Mouse (Mus musculus) gastrocnemius, postnatal 14 days (tissue): Measurements from ENCODE around the gene Foxp4. TPM values are rescaled to one million over a fixed set of nuclear protein-coding genes. Genes with fewer than 3 reads are reported as not detected.

Experiments
- DNase-seq: peaks from one replicate; pipeline ENCODE4 v3.0.0; 2021; ENCODE audit warnings: mixed read lengths
- intact Hi-C: fragments of 180-260 bp; cut with DNase I; formaldehyde crosslinking; loops from one replicate; pipeline ENCODE4 v1.15.1; 2025; ENCODE audit warnings: low total_unique reads
- total RNA-seq, 2 experiments: library from RNA; stranded (reverse); gene quantifications; 2 replicates each; pipeline ENCODE4 v1.2.3; 2021

Gene Foxp4
- total RNA-seq, 2 experiments from 2014 or later: 7.5 to 9.2 TPM

- DNase-seq: no peak
- intact Hi-C loops: no loop called here
These were observed 14.4 kb upstream of the Foxp4 start for GRCm38 (mm10) chr17:47938839-47939238.

DNA sequence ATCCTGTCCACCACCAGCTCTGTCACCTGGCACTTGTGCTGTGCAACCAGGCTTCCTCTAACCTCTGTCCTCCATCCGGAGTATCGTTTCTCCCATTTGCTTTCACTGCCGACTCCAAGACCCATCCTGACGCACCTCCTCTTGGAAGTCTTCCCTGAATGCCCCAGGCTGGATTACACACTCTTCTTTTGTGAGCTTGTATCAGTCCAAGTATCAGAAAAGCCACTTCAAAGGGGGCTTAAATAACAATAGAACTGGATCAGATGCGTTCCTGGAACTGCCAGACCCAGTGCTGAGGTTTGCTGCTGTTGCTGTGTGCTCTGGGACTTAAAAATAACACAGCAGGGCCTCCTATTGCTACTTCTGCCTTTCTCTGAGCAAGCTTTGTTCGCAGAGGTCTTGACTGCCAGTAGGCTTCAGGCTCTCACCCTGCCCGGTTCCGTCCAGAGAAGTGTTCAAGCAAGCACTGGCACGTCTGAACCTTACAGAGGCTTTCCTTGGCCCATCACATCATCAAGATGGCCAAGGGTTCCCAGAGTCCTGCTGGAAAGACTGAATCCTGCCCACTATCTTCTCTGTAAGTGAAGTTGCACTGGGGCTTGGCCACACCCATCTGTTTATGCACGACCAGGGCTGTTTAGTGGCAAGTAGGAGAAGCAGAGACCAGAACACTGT, 13.6 kb upstream of the Foxp4 start:
- no peak for DNase-seq

GRCm38 (mm10) chr17:47936591-47936990, 12.1 kb upstream of the Foxp4 start:
- no peak for DNase-seq
- intact Hi-C loops: no loop called here

More for the DNA sequence above, 13.6 kb upstream of the Foxp4 start:
- intact Hi-C loops: no loop called here

DNA sequence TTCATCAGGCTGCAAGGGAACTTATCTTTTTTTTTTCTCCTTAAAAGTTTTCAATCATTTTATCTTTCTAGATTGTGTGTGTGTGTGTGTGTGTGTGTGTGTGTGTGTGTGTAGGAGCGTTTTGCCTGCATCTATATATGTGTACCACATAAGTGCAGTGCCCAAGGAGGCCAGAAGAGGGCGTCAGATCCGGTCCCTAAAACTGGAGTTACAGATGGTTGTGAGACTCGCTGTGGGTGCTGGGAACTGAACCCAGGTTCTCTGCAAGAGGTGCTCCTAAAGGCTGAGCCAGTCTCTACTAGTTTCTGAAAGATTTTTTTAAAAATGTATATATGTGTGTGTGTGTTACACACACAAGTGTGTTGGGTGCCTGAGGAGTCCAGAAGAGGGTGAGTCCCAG, 5.0 kb upstream of the Foxp4 start:
- intact Hi-C loops: loop anchor here (10.0 kb wide), 1 partner anchor 115 kb away; no protein-coding TSS in a partner anchor

GRCm38 (mm10) chr17:47925988-47926387, 1.5 kb upstream of the Foxp4 start:
- no peak for DNase-seq
- intact Hi-C loops: loop anchor here (10.0 kb wide), 1 partner anchor 119 kb away; no protein-coding TSS in a partner anchor

More for the DNA sequence above, 5.0 kb upstream of the Foxp4 start:
- no peak for DNase-seq

GRCm38 (mm10) chr17:47925340-47925926, 988 bp upstream of the Foxp4 start:
- intact Hi-C loops: loop anchor here (10.0 kb wide), 1 partner anchor 119 kb away; no protein-coding TSS in a partner anchor
- no peak for DNase-seq

GRCm38 (mm10) chr17:47923678-47924382, 615 bp downstream of the Foxp4 start:
- DNase-seq: peak; percentile 71
- intact Hi-C loops: loop anchor here (5.0 to 10.0 kb wide), 2 partner anchors 48 to 121 kb away; no protein-coding TSS in a partner anchor

DNA sequence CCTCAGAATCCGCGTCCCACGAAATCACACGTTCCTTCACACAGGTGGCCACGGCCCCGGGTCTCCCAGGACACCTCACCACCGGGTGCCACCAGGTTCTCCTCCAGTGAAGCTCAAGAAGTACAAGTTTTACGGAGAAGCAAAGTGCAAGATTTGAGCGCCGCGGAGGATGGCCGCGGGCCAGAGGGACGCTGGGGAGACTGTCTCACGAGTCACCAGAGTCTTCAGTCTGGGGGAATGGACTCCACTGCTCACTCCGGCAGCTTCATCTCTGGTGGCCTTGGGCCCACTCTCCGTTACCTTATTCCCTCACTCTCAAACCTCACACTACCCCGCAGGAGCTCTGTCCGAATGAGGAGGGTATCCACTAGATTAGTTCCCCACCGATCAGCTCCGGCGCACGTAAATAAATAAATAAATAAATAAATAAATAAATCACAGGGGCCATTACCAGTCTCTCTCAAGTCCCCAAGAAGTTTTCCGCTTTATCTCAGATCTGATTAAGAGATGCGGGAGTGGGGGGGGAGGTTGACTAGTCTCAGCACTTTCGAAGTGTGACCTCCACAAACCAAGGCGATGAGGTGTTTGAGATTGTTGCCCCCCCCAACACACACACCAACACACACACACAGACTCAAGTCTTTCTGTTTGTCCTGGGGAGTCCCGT, 1.3 kb downstream of the Foxp4 start:
- DNase-seq: no peak
- intact Hi-C loops: loop anchor here (5.0 to 10.0 kb wide), 2 partner anchors 49 to 122 kb away; no protein-coding TSS in a partner anchor

DNA sequence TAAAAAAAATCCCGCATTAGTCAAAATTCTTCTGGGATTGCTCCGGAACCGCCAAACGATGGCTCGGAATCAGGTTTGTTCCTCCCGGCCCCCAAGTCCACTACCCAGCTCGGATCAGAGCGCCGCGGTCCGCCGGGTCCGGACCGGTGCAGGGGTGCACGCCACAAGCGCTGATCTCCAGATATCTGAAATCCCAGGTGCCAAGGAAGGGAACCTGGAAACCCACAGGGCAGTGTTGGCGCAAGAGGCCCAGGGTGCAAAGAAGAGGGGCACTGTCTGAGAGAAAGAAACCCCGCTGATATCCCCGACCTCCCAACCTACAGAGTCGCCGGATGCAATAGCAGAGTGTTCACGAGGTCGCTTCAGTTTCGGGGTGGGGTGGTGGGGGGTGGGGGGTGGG, 1.9 kb downstream of the Foxp4 start:
- intact Hi-C loops: loop anchor here (5.0 to 10.0 kb wide), 2 partner anchors 50 to 122 kb away; no protein-coding TSS in a partner anchor
- DNase-seq: no peak

GRCm38 (mm10) chr17:47922116-47922515, 2.3 kb downstream of the Foxp4 start:
- no peak for DNase-seq
- intact Hi-C loops: loop anchor here (5.0 to 10.0 kb wide), 2 partner anchors 50 to 123 kb away; no protein-coding TSS in a partner anchor

- intact Hi-C loops: loop anchor here (5.0 to 10.0 kb wide), 2 partner anchors 51 to 124 kb away; no protein-coding TSS in a partner anchor
- DNase-seq: no peak
These were observed 3.2 kb downstream of the Foxp4 start for GRCm38 (mm10) chr17:47921136-47921665.

- no peak for DNase-seq
- intact Hi-C loops: loop anchor here (5.0 to 10.0 kb wide), 2 partner anchors 52 to 125 kb away; no protein-coding TSS in a partner anchor
These were observed 4.6 kb downstream of the Foxp4 start for GRCm38 (mm10) chr17:47919826-47920225.

DNA sequence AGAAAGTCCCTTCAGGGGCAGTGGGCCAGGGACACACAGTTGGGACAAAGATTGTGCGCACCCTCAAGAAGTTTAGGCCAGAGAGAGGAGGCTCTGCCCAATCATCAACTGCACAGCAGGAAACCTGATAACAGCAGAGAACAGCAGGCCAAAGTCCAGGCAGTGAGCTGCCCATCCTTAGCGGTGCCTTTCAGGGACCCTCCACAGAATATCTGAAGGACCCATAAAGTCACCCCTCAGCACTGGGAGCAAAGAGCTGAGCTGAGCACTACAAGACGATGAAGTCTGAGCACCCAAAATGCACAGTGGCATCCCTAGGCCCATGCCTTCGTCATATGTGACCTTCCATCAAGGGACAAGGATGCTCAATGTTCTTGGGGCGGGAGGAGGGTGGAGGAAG, 6.5 kb downstream of the Foxp4 start:
- no peak for DNase-seq
- intact Hi-C loops: no loop called here

DNA sequence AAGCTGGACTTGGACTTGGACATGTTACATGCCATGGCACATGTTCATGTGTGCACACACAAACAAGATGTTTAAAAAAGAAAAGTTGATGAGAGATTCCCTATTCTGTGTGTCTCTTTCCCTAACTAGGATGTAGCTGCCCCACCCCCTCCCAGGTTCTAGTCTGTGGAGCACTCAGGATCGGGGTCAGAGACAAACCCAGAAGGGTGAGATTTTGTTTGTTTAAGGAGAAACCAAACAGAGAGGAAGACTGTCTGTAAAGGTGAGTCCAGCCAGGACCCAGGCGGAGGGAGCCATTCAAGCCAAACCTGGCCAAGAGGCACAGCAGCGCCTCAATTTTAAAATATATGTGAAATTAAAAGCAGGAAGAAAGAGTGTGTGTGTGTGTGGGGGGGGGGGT, 7.2 kb downstream of the Foxp4 start:
- DNase-seq: no peak
- intact Hi-C loops: no loop called here

- DNase-seq: no peak
- intact Hi-C loops: no loop called here
These were observed 9.7 kb downstream of the Foxp4 start for GRCm38 (mm10) chr17:47914676-47915219.

GRCm38 (mm10) chr17:47909091-47910001, 15.1 kb downstream of the Foxp4 start:
- intact Hi-C loops: loop anchor here (10.0 kb wide), 1 partner anchor 185 kb away; no protein-coding TSS in a partner anchor
- DNase-seq: peak; percentile 78

DNA sequence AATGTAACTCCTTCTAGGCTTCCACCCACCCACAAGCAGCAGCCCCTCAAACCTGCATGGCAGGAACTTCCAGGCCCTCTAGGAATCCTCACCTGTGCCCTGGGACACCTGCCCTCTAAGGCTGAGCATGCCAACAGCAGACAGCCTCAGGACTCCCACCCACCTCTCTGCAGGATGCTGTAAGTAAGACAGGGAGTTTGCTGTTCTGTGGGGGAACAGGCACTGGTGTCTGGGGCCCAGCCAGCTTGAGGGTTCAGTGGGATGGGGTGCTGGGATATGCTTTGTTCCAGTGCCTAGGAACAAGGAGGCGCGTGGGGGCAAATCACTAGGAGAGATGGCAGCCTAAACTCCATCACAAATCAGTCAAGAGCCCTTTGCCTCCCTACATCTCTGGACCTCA, 16.4 kb downstream of the Foxp4 start:
- intact Hi-C loops: loop anchor here (10.0 kb wide), 1 partner anchor 187 kb away; no protein-coding TSS in a partner anchor
- DNase-seq: no peak
